Mouse (Mus musculus) thymus, postnatal 25 days (tissue): ENCODE results near the gene Slc37a4.
"Not testable (repeated sequence)": the region's sequence is repeated elsewhere in the genome, so short reads cannot be mapped to it uniquely, and the experiment has no call there.

Experiments used
- DNase-seq: peaks from one replicate; pipeline ENCODE4 v3.0.0; 2022

The Slc37a4 gene

GRCm38 (mm10) chr9:44396684-44397411, at the start of gene Slc37a4:
Gene Slc37a4 (plus strand): TSS chr9:44396852.
- peak; percentile 88 for DNase-seq

GRCm38 (mm10) chr9:44347166-44347565, 49.5 kb upstream of the Slc37a4 start:
- no peak for DNase-seq

GRCm38 (mm10) chr9:44347621-44348020, 49.0 kb upstream of the Slc37a4 start:
- DNase-seq, result no peak

DNA sequence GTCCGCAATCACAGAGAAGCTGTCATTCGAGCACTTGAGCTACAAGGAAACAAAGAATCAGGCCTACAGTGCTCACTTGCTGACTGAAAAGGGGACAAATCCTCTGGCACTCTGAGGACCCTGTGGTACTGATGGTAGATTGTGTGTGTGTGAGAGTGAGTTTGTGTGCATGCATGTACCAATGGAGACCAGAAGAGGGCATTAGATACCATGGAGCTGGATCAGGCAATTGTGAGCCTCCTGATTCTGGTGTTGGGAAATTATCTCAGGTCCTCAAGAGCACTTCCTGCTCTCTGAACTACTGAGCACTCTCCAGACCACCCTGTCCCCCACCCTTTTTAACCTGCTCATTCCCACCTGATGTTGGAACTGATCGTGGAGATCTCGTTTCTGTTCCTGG, 48.1 kb upstream of the Slc37a4 start:
- no peak for DNase-seq

GRCm38 (mm10) chr9:44351396-44351795, 45.3 kb upstream of the Slc37a4 start:
- no peak for DNase-seq

GRCm38 (mm10) chr9:44352337-44352736, 44.3 kb upstream of the Slc37a4 start:
- no peak for DNase-seq

DNA sequence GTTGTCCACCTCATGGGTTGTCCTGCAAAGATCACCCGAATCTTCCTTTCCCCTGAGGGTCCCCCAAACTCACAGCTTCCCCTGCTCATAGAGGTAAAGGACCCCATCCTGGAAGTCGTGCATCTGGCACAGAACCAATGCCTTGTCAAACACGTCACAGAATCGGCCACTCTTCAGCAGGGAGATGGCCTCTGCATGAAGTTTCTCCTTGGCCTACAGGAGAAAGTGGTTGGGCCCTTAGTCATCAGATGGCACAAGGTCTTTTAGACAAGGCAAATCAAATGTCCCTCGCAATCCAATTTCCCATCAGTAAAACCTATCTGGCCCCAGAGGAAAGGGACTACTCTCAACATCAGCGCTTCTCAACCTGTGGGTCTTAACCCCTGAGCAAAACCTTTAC, 43.5 kb upstream of the Slc37a4 start:
- DNase-seq, result no peak

- DNase-seq, result peak; percentile 46
Measured at GRCm38 (mm10) chr9:44357207-44357606, 39.4 kb upstream of the Slc37a4 start.

DNA sequence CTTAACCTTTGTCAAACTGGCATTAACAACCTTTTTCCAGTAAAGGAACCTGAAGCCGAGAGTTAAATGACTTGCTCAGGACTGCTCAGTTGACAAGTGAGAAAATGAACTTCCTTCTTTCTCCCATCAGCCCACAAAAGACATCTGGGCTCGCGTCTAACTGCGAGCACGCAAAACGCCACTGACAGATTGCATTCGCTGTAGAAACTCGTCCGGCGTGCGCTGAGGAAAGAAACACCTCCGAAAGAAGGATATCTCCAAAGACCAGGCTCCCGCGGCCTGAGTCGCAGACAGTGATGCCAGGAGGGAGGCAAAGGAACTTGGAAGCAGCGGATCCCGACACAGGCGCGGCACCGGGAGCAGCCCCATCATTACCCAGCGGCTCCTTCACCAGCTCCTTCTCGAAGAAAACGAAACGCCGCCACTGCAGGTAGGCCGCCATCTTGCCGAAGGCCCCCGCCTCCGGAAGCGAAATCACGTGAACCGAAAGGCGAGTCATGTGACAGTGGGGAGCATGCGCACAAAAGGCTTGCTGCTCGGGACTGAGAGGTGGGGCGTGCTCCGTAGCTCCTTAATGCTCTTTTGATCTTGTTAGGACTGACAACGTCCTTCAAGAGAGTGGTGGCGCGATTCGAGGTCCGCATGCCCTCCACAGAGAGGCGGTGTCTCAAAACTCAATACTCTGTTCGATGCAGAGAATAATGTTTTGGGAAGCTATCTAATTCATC, 35.3 kb upstream of the Slc37a4 start, which contains the start of gene Vps11:
Gene Vps11 (minus strand): TSS at position 481 of the 728 bp plus-strand sequence.
- DNase-seq, result peak; percentile 95

DNA sequence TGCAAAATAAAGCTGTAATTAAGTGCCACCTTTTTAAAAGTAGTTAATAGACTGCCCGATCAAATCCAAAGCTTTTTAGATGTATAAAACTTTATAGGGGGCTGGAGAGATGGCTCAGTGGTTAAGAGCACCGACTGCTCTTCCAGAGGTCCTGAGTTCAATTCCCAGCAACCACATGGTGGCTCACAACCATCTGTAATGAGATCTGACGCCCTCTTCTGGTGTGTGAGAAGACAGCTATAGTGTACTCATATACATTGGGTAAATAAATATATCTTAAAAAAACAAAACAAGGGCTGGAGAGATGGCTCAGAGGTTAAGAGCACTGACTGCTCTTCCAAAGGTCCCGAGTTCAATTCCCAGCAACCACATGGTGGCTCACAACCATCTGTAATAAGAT, 34.7 kb upstream of the Slc37a4 start:
- not testable (repeated sequence) for DNase-seq

DNA sequence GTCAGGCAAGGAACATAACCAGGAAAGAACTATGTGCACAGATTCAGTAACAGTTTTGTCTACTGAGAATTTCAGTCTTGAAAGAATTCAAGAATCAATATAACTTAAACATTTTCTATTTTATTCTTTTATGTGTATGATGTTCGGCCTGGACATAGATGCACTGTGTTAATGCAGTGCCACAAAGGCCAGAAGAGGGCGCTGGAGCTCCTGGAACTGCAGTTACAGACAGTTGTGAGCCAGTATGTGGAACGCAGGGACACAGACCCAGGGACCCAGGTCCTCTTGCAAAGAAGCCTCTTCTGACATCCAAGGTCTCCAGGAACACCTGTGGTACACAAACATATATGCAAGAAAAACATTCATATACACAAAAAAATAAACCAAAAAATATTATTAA, 32.2 kb upstream of the Slc37a4 start:
- peak; percentile 27 for DNase-seq

DNA sequence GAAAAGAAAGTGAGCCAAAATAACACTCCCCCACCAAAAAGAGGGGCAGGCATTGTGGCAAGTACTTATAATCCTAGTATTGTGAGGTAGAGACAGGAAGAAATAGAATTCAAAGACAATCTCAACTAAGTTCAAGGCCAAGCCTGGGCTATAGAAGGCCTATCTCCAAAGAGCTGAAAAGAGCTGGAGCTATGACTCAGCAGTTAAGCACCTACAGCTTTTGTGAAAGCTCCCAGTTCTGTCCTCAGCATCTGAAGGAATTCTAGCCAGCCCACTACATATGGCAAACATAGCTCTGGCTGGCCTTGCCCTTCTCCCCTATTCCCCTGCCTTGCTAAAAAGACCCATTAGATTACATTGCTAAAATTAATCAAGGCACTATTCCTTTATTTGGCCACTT, 23.3 kb upstream of the Slc37a4 start:
- no peak for DNase-seq

GRCm38 (mm10) chr9:44376141-44376540, 20.5 kb upstream of the Slc37a4 start:
- no peak for DNase-seq

GRCm38 (mm10) chr9:44377335-44377734, 19.3 kb upstream of the Slc37a4 start:
- DNase-seq, result not testable (repeated sequence)

DNA sequence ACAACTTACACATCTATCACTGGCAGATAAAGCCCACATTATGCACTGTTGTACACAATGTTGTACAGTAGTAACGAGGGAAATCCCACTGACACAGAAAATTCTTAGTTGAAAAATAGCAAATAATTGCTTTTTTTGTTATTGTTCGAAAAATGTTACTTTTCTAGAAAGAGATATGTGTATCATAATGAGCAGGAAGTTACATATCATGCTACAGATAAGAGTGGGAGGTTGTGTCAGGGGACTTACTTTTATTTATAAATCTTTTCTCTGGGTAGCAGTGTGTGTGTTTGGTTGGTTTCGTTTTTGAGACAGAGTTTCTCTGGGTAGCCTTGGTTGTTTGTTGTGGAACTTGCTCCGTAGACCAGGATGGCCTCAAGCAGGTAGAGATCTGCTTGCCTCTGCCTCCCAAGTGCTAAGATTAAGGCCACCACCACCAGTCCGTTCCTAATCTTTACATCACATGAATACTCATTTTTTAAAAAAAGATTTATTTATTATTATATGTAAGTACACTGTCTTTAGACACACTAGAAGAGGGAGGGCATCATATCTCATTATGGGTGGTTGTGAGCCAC, 18.4 kb upstream of the Slc37a4 start:
- DNase-seq, result no peak

- peak; percentile 100 for DNase-seq
Measured at GRCm38 (mm10) chr9:44379054-44379834, 17.4 kb upstream of the Slc37a4 start, which contains the start of gene Hyou1. Gene Hyou1 (plus strand): TSS chr9:44379490.

- DNase-seq, result no peak
Measured at GRCm38 (mm10) chr9:44379862-44380261, 16.8 kb upstream of the Slc37a4 start.

DNA sequence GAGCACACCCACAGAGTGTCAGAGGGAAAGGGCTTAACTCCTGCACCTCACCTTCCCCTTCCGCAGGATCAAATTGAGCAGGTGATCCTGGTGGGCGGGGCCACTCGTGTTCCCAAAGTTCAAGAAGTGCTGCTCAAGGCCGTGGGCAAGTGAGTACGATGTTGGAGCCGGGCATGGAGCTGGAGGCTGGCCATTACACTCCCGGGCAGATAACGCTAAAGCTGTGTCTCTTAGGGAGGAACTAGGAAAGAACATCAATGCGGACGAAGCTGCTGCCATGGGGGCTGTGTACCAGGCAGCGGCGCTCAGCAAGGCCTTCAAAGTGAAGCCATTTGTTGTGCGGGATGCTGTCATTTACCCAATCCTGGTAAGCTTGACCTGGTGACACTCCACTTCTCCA, 12.1 kb upstream of the Slc37a4 start:
- no peak for DNase-seq

GRCm38 (mm10) chr9:44387221-44387620, 9.4 kb upstream of the Slc37a4 start:
- no peak for DNase-seq

DNA sequence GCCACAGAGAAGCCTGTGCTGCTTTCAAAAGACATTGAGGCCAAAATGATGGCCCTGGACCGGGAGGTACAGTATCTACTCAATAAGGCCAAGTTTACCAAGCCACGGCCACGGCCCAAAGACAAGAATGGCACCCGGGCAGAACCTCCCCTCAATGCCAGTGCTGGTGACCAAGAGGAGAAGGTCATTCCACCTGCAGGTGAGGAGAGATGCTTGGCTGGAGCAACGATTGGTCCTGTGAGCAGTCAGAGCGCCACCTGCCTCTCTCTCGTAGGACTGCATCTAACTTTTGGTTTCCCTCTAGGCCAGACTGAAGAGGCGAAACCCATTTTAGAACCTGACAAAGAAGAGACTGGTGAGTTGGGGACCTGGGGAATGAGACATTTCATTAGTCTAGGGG, 7.4 kb upstream of the Slc37a4 start:
- peak; percentile 65 for DNase-seq

- DNase-seq, result peak; percentile 69
Measured at GRCm38 (mm10) chr9:44391466-44391865, 5.2 kb upstream of the Slc37a4 start.

DNA sequence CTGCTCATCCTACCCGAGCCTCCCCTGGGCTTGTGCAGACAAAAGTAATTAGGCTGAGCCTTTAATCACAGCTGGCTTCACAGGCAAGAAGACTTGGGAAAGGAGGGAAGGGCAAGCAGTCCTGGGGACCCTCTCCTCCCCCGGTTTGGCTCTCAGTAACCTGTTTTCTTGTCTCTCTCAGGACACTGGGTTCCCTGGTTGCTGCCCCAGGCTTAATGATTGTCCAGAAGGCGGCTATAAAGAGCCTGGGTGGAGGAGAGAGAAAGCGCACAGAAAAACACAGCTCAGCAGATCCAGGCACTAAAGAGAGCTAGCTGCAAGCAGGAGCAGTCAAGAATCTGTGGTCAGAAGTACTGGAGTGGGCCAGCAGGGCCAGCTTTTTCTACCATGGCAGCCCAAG, 1.4 kb downstream of the Slc37a4 start:
- no peak for DNase-seq

GRCm38 (mm10) chr9:44398551-44398950, 1.9 kb downstream of the Slc37a4 start:
- no peak for DNase-seq
